Mouse (Mus musculus): ENCODE results near the gene 4930404H24Rik. TPM values are rescaled to one million over a fixed set of nuclear protein-coding genes. Genes with fewer than 3 reads are reported as not detected.

The 4930404H24Rik gene
- polyA plus RNA-seq, 1 experiment, result not detected

DNA sequence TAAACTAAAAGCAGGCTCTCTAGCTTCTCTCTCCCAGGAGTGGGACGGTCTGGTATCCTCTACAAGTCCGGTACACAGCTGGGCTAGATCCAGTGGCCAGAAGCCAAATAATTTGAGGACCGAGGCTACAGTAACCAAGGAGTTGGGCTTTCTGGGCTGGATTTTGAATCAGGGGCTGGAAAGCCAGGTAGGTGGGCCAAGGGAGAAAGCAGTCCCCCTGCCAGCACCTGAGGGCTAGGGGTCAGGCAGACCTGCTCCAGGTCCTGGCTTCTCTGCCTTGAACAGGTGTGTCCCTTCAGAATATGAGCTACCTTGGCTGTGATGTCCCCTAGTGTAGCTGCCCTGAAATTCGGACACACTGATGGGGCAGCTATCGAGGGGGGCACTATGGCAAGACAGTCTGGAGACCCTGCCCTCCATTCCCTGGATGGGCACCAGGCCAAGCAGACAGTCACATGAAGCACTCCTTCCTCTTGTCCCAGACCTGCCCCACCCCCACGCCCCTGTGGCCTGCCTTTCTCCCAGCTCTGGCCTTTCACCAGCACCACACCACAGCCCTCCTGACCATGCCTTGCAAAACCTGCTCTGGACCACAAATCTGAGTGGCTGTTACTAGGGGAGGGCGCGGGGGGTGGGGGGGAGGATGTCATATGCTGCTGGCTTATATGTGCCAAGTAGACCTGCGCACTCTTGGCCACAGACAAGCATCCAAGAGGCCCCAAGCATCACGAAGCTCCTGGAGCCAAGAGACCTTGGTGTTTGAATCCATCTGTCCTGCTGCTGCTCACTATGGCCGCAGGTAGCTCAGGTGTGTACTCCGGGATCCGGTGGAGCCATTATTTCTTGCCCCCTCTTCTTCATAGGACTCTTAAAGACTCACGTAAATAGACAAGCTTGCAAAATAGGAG is 20.1 kb downstream of the 4930404H24Rik start:
- Histone ChIP-seq H3K27ac (replicated peaks; ENCODE audit: low read depth, low read length) (no peak overlapping the region), H3K4me3 (ENCODE audit: insufficient read depth, low read depth, low read length) (no peak overlapping the region), H3K4me1 (ENCODE audit: control insufficient read depth, insufficient read depth, insufficient read length, low read length) (no peaks in the 10 kb centered on the region; the same call in 1 of the 2 replicates)

GRCm38 (mm10) chr2:153513983-153514382 is 21.4 kb downstream of the 4930404H24Rik start:
- no peak overlapping the region for H3K27ac ChIP-seq (replicated peaks; ENCODE audit: low read depth, low read length)
- H3K4me1 ChIP-seq (ENCODE audit: control insufficient read depth, insufficient read depth, insufficient read length, low read length), result no peaks in the 10 kb centered on the region; the same call in 1 of the 2 replicates
- H3K4me3 ChIP-seq (ENCODE audit: insufficient read depth, low read depth, low read length), result no peak overlapping the region

DNA sequence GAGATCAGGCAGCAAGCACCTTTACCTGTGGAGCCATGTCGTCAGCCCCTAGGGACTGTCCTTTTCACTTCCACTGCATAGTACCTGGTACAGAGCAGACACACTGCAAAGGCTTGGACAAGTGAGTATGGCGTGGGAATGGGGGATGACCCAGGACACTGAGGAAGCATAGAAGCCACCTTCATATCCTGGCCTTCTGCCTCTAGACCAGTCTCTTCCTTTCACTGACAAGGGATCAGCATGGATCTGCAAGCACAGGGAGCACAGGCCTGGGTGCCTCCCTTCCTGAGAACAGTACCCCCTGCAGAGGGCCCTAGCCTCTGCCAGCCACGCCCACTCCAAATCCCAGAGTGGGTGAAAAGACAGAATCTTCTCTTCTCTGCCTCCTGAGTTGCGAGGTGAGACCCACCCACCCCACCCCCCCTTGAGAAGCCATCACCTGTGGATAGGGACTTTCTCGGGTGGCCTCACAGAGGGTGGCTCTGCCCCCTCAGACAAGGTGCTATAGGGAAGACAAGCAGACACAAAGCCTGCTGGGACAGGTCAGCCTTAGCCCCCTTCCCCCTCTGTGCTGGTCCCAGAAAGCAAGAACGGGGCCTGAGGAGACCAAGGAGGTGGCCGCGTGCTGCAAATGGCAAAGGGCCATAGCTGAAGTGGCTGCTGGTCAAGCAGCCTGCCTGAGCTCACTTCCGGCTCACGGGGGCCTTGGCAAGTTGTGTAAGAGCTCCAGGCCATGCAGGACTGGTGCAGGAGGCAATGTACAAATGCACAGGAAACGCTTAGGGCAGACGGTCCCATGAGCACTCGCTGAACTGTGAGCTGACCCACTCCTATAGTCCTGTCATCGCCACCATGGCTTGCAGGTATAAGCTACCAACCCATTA is 22.1 kb downstream of the 4930404H24Rik start:
- Histone ChIP-seq H3K4me3 (ENCODE audit: insufficient read depth, low read depth, low read length) (no peak overlapping the region), H3K27ac (replicated peaks; ENCODE audit: low read depth, low read length) (no peak overlapping the region), H3K4me1 (ENCODE audit: control insufficient read depth, insufficient read depth, insufficient read length, low read length) (no peaks in the 10 kb centered on the region; the same call in 1 of the 2 replicates)

DNA sequence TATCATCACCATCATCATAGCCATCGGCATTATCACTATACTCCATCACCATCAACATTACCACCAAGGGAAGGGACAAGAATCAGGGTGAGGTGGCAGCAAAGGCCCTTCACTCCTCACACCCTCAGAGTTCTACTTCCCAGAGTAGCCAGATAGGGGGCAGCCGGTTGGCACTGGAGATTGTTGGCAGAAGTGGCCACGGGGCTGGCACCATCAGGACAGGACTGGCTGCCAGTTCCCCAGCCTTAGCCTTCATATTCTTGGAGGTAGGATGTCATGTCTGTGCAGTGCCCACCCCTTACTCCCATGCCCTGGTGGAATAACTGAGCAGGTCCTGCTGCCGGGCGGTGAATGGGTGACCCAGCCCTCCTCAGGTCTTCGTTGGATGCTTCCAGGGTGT is 23.0 kb downstream of the 4930404H24Rik start:
- H3K4me3 ChIP-seq (ENCODE audit: insufficient read depth, low read depth, low read length), result no peak overlapping the region
- no peaks in the 10 kb centered on the region; the same call in 1 of the 2 replicates for H3K4me1 ChIP-seq (ENCODE audit: control insufficient read depth, insufficient read depth, insufficient read length, low read length)
- no peak overlapping the region for H3K27ac ChIP-seq (replicated peaks; ENCODE audit: low read depth, low read length)

GRCm38 (mm10) chr2:153516961-153517360 is 24.4 kb downstream of the 4930404H24Rik start:
- Histone ChIP-seq H3K4me3 (ENCODE audit: insufficient read depth, low read depth, low read length) (no peak overlapping the region), H3K4me1 (ENCODE audit: control insufficient read depth, insufficient read depth, insufficient read length, low read length) (no peaks in the 10 kb centered on the region; the same call in 1 of the 2 replicates), H3K27ac (replicated peaks; ENCODE audit: low read depth, low read length) (no peak overlapping the region)

DNA sequence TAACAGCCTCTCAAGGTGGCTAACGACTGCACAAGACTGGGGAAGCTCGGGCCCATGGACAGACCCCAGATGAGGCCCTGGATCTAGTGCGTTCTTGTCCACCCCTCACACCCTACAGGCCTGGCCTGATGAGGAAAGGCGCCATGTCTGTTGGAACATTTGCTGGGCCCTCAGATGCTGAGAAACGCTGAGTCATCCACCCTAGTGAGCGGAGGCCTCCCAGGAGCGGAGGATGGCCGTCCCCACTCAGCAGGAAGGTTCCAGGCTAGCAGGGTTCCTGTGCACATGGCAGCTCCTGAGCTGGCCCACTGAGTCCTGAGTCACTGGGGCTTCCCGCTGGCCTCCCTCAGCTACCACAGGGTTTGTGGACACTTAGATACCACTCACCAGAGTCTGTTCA is 27.5 kb downstream of the 4930404H24Rik start:
- no peak overlapping the region for H3K4me3 ChIP-seq (ENCODE audit: insufficient read depth, low read depth, low read length)
- H3K4me1 ChIP-seq (ENCODE audit: control insufficient read depth, insufficient read depth, insufficient read length, low read length), result no peaks in the 10 kb centered on the region; the same call in 1 of the 2 replicates
- H3K27ac ChIP-seq (replicated peaks; ENCODE audit: low read depth, low read length), result no peak overlapping the region

DNA sequence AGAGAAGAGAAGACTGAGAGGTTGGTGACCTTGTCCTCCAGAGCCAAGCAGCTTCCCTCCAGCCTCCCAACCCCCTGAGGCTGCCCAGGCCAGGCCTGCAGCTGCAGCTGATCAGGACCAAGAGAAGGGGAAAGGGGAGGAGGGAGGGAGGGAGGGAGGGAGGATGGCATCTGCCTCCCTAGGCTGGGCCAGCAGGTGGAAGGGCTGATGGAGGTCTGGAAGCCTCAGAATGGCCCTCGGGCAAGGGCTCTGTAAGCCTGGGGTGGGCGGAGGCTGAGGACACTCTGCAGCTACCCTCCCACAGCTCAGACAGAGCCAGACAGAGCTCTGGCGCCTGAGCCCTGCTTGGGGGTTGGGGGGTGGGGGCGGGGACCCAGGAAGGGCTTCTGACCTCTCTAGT is 29.7 kb downstream of the 4930404H24Rik start:
- H3K4me1 ChIP-seq (ENCODE audit: control insufficient read depth, insufficient read depth, insufficient read length, low read length), result no peaks in the 10 kb centered on the region
- H3K4me3 ChIP-seq (ENCODE audit: insufficient read depth, low read depth, low read length), result no peak overlapping the region
- H3K27ac ChIP-seq (replicated peaks; ENCODE audit: low read depth, low read length), result no peak overlapping the region

DNA sequence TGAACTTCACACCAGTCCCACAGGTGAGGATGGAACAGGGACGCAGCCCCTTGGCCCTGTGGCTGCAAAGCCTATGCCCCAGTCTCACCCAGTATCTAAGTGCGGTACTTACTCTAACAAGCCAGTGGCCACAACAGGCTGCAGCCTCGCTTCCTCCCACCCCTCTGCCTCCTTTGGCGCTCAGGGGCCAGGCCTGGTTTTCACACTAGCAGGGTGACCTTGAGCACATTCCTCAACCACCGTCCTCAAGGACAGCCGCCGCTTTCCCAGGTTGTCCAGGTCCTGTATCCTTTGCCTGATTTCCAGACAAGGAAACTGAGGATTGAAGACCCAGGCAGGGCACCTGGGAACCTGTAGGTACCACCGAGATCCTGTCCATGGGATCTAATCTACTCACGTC is 30.6 kb downstream of the 4930404H24Rik start:
- H3K4me1 ChIP-seq (ENCODE audit: control insufficient read depth, insufficient read depth, insufficient read length, low read length), result no peaks in the 10 kb centered on the region
- no peak overlapping the region for H3K27ac ChIP-seq (replicated peaks; ENCODE audit: low read depth, low read length)
- H3K4me3 ChIP-seq (ENCODE audit: insufficient read depth, low read depth, low read length), result no peak overlapping the region

DNA sequence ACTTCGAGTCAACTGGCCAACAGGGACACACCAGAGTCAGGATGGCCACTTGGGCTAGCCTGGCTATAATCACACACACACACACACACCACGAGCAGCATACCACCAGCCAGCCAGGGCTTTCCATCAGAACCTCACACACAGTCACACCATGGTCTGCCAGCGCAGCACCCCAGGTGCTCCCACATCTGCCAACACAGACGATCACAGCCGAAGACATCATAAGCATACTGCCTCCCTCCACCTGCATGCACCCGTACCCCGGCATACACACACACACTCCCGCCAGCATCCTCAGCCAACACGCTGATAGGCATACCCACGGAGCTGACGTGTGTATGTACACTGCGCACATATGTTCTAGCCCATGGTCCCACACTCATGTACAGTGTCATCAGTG is 31.1 kb downstream of the 4930404H24Rik start:
- no peaks in the 10 kb centered on the region; the same call in 1 of the 2 replicates for H3K4me1 ChIP-seq (ENCODE audit: control insufficient read depth, insufficient read depth, insufficient read length, low read length)
- H3K27ac ChIP-seq (replicated peaks; ENCODE audit: low read depth, low read length), result no peak overlapping the region

DNA sequence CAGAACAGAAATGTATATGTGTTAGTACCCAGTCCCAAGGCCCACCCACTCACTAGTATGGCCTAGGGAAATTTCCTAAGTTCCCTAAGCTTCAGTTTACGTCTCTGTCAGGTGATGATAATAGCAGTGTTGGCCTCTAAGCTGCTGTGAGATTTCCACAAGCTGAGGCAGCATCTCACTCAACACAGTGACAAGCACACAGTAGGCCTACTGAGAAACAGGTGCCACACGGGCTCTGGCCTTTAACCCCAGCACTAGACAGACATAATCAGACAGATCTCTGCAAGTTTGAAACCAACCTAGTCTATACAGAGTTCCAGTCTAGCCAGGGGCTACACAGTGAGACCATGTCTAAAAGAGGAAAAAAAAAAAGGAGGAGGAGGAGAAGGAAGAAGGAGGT is 32.1 kb downstream of the 4930404H24Rik start:
- H3K4me3 ChIP-seq (ENCODE audit: insufficient read depth, low read depth, low read length), result no peak overlapping the region
- H3K4me1 ChIP-seq (ENCODE audit: control insufficient read depth, insufficient read depth, insufficient read length, low read length), result no peaks in the 10 kb centered on the region; the same call in 1 of the 2 replicates
- H3K27ac ChIP-seq (replicated peaks; ENCODE audit: low read depth, low read length), result no peak overlapping the region

More for the DNA sequence above, 31.1 kb downstream of the 4930404H24Rik start:
- no peak overlapping the region for H3K4me3 ChIP-seq (ENCODE audit: insufficient read depth, low read depth, low read length)

GRCm38 (mm10) chr2:153525906-153526311 is 33.3 kb downstream of the 4930404H24Rik start:
- H3K27ac ChIP-seq (replicated peaks; ENCODE audit: low read depth, low read length), result no peak overlapping the region
- no peaks in the 10 kb centered on the region; the same call in 1 of the 2 replicates for H3K4me1 ChIP-seq (ENCODE audit: control insufficient read depth, insufficient read depth, insufficient read length, low read length)
- no peak overlapping the region for H3K4me3 ChIP-seq (ENCODE audit: insufficient read depth, low read depth, low read length)

DNA sequence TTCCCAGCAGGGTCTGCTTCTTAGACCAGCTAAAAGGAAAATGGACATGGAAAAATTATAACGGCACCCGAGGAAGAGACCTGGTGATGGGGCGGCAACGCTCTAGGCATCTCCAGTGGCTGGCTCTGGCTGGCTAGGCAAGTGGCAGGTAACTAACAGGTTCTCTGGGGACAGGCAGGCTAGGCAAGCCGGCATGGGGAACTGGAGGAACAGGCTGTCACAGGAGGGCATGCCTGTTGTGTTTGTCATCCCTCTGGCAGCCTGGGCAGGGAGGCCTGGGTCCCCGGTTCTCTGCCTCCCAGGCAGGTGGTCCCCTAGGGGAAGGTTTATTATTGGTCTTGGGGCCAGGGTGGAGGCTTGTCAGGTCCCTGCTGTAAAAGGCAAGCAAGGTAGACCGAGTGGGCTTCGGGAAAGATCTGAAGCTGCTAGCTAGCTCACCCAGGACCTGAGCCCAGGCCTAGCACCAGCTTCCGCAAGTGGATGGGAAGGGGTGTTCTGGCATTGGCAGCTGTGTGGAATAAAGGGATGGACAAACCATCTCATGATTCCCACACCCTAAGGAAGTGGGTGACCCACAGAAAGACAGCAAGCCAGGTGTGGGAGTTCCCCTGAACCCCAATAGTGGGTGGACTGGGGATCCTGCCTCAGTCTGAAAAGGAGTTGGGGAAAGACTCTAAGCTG is 34.4 kb downstream of the 4930404H24Rik start:
- Histone ChIP-seq H3K4me1 (ENCODE audit: control insufficient read depth, insufficient read depth, insufficient read length, low read length) (no peaks in the 10 kb centered on the region; the same call in 1 of the 2 replicates), H3K4me3 (ENCODE audit: insufficient read depth, low read depth, low read length) (peak overlapping the region; percentile 83), H3K27ac (replicated peaks; ENCODE audit: low read depth, low read length) (no peak overlapping the region)

DNA sequence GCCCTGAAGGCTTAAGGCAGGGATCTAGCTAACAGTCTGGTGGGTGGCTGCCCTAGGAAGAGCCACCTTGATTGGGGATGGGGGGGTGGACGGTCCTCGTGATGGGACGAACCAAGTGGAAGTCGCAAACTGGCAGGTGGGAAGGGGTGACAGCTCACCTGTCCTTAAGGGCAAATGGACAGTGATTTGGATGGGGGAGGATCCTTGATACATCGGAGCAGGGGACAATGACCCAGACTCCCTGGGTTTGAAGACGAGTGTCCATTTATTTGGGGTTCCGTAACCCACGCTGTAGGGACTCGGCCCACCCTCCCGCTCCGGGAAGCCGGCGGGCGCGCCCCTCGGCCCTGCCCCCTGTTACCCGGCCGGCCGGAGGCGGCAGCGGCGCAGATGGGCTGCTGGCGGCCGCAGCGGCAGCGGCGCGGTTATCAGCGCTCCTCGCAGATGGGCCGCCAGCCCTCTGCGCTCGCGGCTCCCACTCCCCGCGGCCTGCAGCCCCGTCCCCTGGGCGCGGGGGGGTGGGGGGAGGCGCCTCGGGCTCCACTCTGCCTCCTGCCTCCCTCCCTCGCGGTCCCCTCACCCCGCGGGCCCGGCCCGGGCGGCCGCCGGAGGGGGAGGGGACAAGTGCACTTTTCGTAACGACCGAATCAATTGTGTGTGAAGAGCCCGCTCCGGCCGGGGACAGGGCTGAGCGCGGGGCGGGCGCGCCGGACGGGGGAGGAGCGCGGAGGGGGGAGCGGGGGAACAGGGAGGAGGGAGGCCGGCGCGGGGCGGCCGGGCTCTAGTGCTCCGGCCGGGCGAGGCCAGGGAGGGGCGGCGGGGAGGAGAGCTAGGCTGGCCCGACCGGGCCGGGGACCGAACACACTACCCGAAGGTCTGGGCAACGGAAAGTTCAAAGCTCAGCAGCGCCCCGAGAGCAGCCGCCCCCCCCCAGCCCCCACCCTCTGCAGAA is 35.3 kb downstream of the 4930404H24Rik start:
- H3K27ac ChIP-seq (replicated peaks; ENCODE audit: low read depth, low read length), result no peak overlapping the region
- no peaks in the 10 kb centered on the region; the same call in 1 of the 2 replicates for H3K4me1 ChIP-seq (ENCODE audit: control insufficient read depth, insufficient read depth, insufficient read length, low read length)
- H3K4me3 ChIP-seq (ENCODE audit: insufficient read depth, low read depth, low read length), result peak overlapping the region; percentile 83
